Mouse (Mus musculus): ENCODE data around the gene Anapc16.
"Not testable (repeated sequence)": the region's sequence is repeated elsewhere in the genome, so short reads cannot be mapped to it uniquely, and the experiment has no call there.

The Anapc16 gene

GRCm38 (mm10) chr10:60002203-60002602 lies 732 bp downstream of the Anapc16 start:
- DNase-seq (ENCODE audit: extremely low read depth, insufficient read length, low spot score) = no peak

- DNase-seq (ENCODE audit: extremely low read depth, insufficient read length, low spot score) = not testable (repeated sequence)
Observed at GRCm38 (mm10) chr10:60001663-60002062, 1.3 kb downstream of the Anapc16 start.

- DNase-seq (ENCODE audit: extremely low read depth, insufficient read length, low spot score) = no peak
Observed at GRCm38 (mm10) chr10:59999057-59999456, 3.9 kb downstream of the Anapc16 start.

GRCm38 (mm10) chr10:59997591-59997990 lies 5.3 kb downstream of the Anapc16 start:
- no peak for DNase-seq (ENCODE audit: extremely low read depth, insufficient read length, low spot score)

- DNase-seq (ENCODE audit: extremely low read depth, insufficient read length, low spot score) = no peak
Observed at GRCm38 (mm10) chr10:59995889-59996288, 7.0 kb downstream of the Anapc16 start.

GRCm38 (mm10) chr10:59993813-59994212 lies 9.1 kb downstream of the Anapc16 start:
- DNase-seq (ENCODE audit: extremely low read depth, insufficient read length, low spot score) = not testable (repeated sequence)

- DNase-seq (ENCODE audit: extremely low read depth, insufficient read length, low spot score) = no peak
Observed at GRCm38 (mm10) chr10:59992024-59992423, 10.9 kb downstream of the Anapc16 start.

GRCm38 (mm10) chr10:59991262-59991880 lies 11.6 kb downstream of the Anapc16 start:
- no peak for DNase-seq (ENCODE audit: extremely low read depth, insufficient read length, low spot score)

- no peak for DNase-seq (ENCODE audit: extremely low read depth, insufficient read length, low spot score)
Observed at GRCm38 (mm10) chr10:59990393-59990792, 12.5 kb downstream of the Anapc16 start.

GRCm38 (mm10) chr10:59988036-59988435 lies 14.9 kb downstream of the Anapc16 start:
- no peak for DNase-seq (ENCODE audit: extremely low read depth, insufficient read length, low spot score)

GRCm38 (mm10) chr10:59982379-59982873 lies 20.5 kb downstream of the Anapc16 start:
- no peak for DNase-seq (ENCODE audit: extremely low read depth, insufficient read length, low spot score)

GRCm38 (mm10) chr10:59981792-59982191 lies 21.1 kb downstream of the Anapc16 start:
- no peak for DNase-seq (ENCODE audit: extremely low read depth, insufficient read length, low spot score)

- DNase-seq (ENCODE audit: extremely low read depth, insufficient read length, low spot score) = no peak
Observed at GRCm38 (mm10) chr10:59981336-59981735, 21.6 kb downstream of the Anapc16 start.

- no peak for DNase-seq (ENCODE audit: extremely low read depth, insufficient read length, low spot score)
Observed at GRCm38 (mm10) chr10:59980815-59981244, 22.1 kb downstream of the Anapc16 start.

GRCm38 (mm10) chr10:59978873-59979743 lies 23.8 kb downstream of the Anapc16 start:
- peak; percentile 35 for DNase-seq (ENCODE audit: extremely low read depth, insufficient read length, low spot score)

GRCm38 (mm10) chr10:59978401-59978800 lies 24.5 kb downstream of the Anapc16 start:
- DNase-seq (ENCODE audit: extremely low read depth, insufficient read length, low spot score) = no peak

- peak; percentile 67 for DNase-seq (ENCODE audit: extremely low read depth, insufficient read length, low spot score)
Observed at GRCm38 (mm10) chr10:59977715-59978343, 25.1 kb downstream of the Anapc16 start.

GRCm38 (mm10) chr10:59977141-59977540 lies 25.8 kb downstream of the Anapc16 start:
- no peak for DNase-seq (ENCODE audit: extremely low read depth, insufficient read length, low spot score)

GRCm38 (mm10) chr10:59974786-59975185 lies 28.1 kb downstream of the Anapc16 start:
- no peak for DNase-seq (ENCODE audit: extremely low read depth, insufficient read length, low spot score)

GRCm38 (mm10) chr10:59974191-59974664 lies 28.7 kb downstream of the Anapc16 start:
- DNase-seq (ENCODE audit: extremely low read depth, insufficient read length, low spot score) = no peak

- no peak for DNase-seq (ENCODE audit: extremely low read depth, insufficient read length, low spot score)
Observed at GRCm38 (mm10) chr10:59973400-59973799, 29.5 kb downstream of the Anapc16 start.
